Mouse (Mus musculus): Measurements from ENCODE around the gene Gm8764. TPM values are rescaled to one million over a fixed set of nuclear protein-coding genes. Genes with fewer than 3 reads are reported as not detected.
"Not testable (repeated sequence)": the region's sequence is repeated elsewhere in the genome, so short reads cannot be mapped to it uniquely, and the experiment has no call there.

The Gm8764 gene
- polyA plus RNA-seq (2012; rRNA removed), result not detected in 2 replicates

DNA sequence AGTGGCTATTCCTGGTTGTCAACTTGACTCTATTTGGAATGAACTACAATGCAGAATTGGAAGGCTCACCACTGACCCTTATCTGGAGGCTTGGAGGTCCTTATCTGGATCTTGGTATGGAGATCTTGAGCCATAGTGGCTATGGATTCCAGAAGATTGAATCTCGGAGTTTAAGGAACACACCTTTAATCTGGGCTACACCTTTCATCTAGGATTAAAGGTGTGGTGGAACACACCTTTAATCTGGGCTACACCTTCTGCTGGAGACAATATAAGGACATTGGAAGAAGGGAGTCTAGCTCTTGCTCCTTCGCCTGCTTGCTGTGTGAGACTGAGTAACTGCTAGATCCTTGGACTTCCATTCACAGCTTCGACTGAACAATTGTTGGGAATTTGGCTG is at the start of gene Gm8764:
Gm8764 (plus strand) TSS at position 301 of the 400 bp plus-strand sequence.
- H3K36me3 ChIP-seq (ENCODE audit: control insufficient read depth, insufficient read depth, low read length); DNase-seq; H3K27me3 ChIP-seq (replicated peaks; ENCODE audit: control insufficient read depth, insufficient read depth, low read length); H3K4me1 ChIP-seq (ENCODE audit: control insufficient read depth, insufficient read depth, low read length); H3K27ac ChIP-seq (ENCODE audit: insufficient read depth, low read depth, low read length); H3K4me3 ChIP-seq (ENCODE audit: insufficient read depth, low read depth, low read length): not testable (repeated sequence)
- WGBS, result no CpG with 5 or more reads among the region's 3 CpGs

DNA sequence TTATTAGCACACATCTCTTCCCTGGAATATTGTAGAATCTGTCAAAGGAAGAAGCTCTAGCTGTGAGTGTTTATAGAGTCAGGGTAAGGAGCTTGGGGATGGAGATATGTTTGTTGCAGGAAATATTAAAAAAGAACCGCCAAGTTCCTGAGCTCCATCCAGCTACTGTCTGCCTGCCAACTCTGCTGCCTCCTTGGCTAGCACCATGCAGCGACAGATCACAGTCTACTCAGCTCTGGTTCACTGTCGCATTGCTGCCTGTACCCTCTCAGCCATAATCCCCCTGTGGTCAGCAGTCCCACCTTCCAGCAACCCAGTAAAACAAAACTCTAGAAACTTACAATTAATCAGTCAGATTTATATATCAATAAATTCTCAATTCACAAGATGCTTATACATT is 49.8 kb upstream of the Gm8764 start:
- H3K4me1 ChIP-seq (ENCODE audit: control insufficient read depth, insufficient read depth, low read length), result no peaks in the 10 kb centered on the region
- no peaks in the 10 kb centered on the region for H3K36me3 ChIP-seq (ENCODE audit: control insufficient read depth, insufficient read depth, low read length)
- no peak for DNase-seq
- no peak overlapping the region for H3K27ac ChIP-seq (ENCODE audit: insufficient read depth, low read depth, low read length)
- no peaks in the 10 kb centered on the region for H3K27me3 ChIP-seq (replicated peaks; ENCODE audit: control insufficient read depth, insufficient read depth, low read length)
- TF ChIP-seq POLR2A (IDR thresholded peaks at IDR 0.05; ENCODE audit: low read depth, low read length) (no peak), CTCF (conservative IDR thresholded peaks at IDR 0.05; ENCODE audit: insufficient read depth, insufficient read length, low read depth, low read length) (no peak)
- 60% methylated on average over 3 of the region's 3 CpGs for WGBS
- H3K4me3 ChIP-seq (ENCODE audit: insufficient read depth, low read depth, low read length), result no peak overlapping the region

DNA sequence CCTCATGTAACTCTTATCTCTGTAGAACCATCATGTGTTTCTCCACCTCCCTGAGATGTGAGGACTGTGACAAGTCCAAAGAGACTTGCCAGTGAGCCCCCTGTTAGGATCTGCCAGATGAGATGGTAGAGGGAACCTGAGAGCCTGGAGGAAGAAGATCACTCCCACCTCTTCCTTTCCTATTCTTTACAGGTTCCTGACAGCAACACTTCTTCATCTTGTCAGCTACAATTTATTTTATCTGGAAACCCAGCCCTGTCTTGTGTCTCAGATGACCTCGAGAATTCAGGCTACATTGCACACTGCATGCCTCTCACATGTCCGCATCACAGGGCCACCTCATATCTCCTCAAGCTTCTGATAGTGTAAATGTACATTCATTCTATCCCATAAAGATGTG is 41.5 kb upstream of the Gm8764 start:
- WGBS, result 27% methylated on average over 2 of the region's 2 CpGs
- no peak for TF ChIP-seq CTCF (conservative IDR thresholded peaks at IDR 0.05; ENCODE audit: insufficient read depth, insufficient read length, low read depth, low read length)
- no peak for TF ChIP-seq POLR2A (IDR thresholded peaks at IDR 0.05; ENCODE audit: low read depth, low read length)

DNA sequence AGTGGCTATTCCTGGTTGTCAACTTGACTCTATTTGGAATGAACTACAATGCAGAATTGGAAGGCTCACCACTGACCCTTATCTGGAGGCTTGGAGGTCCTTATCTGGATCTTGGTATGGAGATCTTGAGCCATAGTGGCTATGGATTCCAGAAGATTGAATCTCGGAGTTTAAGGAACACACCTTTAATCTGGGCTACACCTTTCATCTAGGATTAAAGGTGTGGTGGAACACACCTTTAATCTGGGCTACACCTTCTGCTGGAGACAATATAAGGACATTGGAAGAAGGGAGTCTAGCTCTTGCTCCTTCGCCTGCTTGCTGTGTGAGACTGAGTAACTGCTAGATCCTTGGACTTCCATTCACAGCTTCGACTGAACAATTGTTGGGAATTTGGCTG is 17.1 kb upstream of the Gm8764 start, which contains the start of gene Gm21293:
Gm21293 (plus strand) TSS at position 301 of the 400 bp plus-strand sequence.
- H3K36me3 ChIP-seq (ENCODE audit: control insufficient read depth, insufficient read depth, low read length); DNase-seq; H3K27ac ChIP-seq (ENCODE audit: insufficient read depth, low read depth, low read length); H3K27me3 ChIP-seq (replicated peaks; ENCODE audit: control insufficient read depth, insufficient read depth, low read length); H3K4me1 ChIP-seq (ENCODE audit: control insufficient read depth, insufficient read depth, low read length); H3K4me3 ChIP-seq (ENCODE audit: insufficient read depth, low read depth, low read length): not testable (repeated sequence)
- WGBS, result no CpG with 5 or more reads among the region's 3 CpGs

More for the DNA sequence above, 41.5 kb upstream of the Gm8764 start:
- Histone ChIP-seq H3K36me3 (ENCODE audit: control insufficient read depth, insufficient read depth, low read length) (no peaks in the 10 kb centered on the region), H3K27me3 (replicated peaks; ENCODE audit: control insufficient read depth, insufficient read depth, low read length) (no peaks in the 10 kb centered on the region), H3K4me3 (ENCODE audit: insufficient read depth, low read depth, low read length) (no peak overlapping the region), H3K27ac (ENCODE audit: insufficient read depth, low read depth, low read length) (no peak overlapping the region), H3K4me1 (ENCODE audit: control insufficient read depth, insufficient read depth, low read length) (no peaks in the 10 kb centered on the region)
- no peak for DNase-seq

DNA sequence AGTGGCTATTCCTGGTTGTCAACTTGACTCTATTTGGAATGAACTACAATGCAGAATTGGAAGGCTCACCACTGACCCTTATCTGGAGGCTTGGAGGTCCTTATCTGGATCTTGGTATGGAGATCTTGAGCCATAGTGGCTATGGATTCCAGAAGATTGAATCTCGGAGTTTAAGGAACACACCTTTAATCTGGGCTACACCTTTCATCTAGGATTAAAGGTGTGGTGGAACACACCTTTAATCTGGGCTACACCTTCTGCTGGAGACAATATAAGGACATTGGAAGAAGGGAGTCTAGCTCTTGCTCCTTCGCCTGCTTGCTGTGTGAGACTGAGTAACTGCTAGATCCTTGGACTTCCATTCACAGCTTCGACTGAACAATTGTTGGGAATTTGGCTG is 8.6 kb upstream of the Gm8764 start, which contains the start of gene Gm6763:
Gm6763 (plus strand) TSS at position 301 of the 400 bp plus-strand sequence.
- not testable (repeated sequence) for H3K36me3 ChIP-seq (ENCODE audit: control insufficient read depth, insufficient read depth, low read length); DNase-seq; H3K27ac ChIP-seq (ENCODE audit: insufficient read depth, low read depth, low read length); H3K4me1 ChIP-seq (ENCODE audit: control insufficient read depth, insufficient read depth, low read length); H3K27me3 ChIP-seq (replicated peaks; ENCODE audit: control insufficient read depth, insufficient read depth, low read length); H3K4me3 ChIP-seq (ENCODE audit: insufficient read depth, low read depth, low read length)
- no CpG with 5 or more reads among the region's 3 CpGs for WGBS

DNA sequence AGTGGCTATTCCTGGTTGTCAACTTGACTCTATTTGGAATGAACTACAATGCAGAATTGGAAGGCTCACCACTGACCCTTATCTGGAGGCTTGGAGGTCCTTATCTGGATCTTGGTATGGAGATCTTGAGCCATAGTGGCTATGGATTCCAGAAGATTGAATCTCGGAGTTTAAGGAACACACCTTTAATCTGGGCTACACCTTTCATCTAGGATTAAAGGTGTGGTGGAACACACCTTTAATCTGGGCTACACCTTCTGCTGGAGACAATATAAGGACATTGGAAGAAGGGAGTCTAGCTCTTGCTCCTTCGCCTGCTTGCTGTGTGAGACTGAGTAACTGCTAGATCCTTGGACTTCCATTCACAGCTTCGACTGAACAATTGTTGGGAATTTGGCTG is 8.4 kb downstream of the Gm8764 start, which contains the start of gene Gm21304:
Gm21304 (plus strand) TSS at position 301 of the 400 bp plus-strand sequence.
- no CpG with 5 or more reads among the region's 3 CpGs for WGBS
- H3K27ac ChIP-seq (ENCODE audit: insufficient read depth, low read depth, low read length); H3K4me3 ChIP-seq (ENCODE audit: insufficient read depth, low read depth, low read length); H3K4me1 ChIP-seq (ENCODE audit: control insufficient read depth, insufficient read depth, low read length); DNase-seq; H3K36me3 ChIP-seq (ENCODE audit: control insufficient read depth, insufficient read depth, low read length); H3K27me3 ChIP-seq (replicated peaks; ENCODE audit: control insufficient read depth, insufficient read depth, low read length): not testable (repeated sequence)

DNA sequence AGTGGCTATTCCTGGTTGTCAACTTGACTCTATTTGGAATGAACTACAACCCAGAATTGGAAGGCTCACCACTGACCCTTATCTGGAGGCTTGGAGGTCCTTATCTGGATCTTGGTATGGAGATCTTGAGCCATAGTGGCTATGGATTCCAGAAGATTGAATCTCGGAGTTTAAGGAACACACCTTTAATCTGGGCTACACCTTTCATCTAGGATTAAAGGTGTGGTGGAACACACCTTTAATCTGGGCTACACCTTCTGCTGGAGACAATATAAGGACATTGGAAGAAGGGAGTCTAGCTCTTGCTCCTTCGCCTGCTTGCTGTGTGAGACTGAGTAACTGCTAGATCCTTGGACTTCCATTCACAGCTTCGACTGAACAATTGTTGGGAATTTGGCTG is 16.9 kb downstream of the Gm8764 start, which contains the start of gene Gm21312:
Gm21312 (plus strand) TSS at position 301 of the 400 bp plus-strand sequence.
- WGBS, result no CpG with 5 or more reads among the region's 3 CpGs
- H3K27ac ChIP-seq (ENCODE audit: insufficient read depth, low read depth, low read length); H3K4me1 ChIP-seq (ENCODE audit: control insufficient read depth, insufficient read depth, low read length); H3K4me3 ChIP-seq (ENCODE audit: insufficient read depth, low read depth, low read length); DNase-seq; H3K27me3 ChIP-seq (replicated peaks; ENCODE audit: control insufficient read depth, insufficient read depth, low read length); H3K36me3 ChIP-seq (ENCODE audit: control insufficient read depth, insufficient read depth, low read length): not testable (repeated sequence)

DNA sequence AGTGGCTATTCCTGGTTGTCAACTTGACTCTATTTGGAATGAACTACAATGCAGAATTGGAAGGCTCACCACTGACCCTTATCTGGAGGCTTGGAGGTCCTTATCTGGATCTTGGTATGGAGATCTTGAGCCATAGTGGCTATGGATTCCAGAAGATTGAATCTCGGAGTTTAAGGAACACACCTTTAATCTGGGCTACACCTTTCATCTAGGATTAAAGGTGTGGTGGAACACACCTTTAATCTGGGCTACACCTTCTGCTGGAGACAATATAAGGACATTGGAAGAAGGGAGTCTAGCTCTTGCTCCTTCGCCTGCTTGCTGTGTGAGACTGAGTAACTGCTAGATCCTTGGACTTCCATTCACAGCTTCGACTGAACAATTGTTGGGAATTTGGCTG is 25.4 kb downstream of the Gm8764 start, which contains the start of gene Gm20765:
Gm20765 (plus strand) TSS at position 301 of the 400 bp plus-strand sequence.
- not testable (repeated sequence) for H3K36me3 ChIP-seq (ENCODE audit: control insufficient read depth, insufficient read depth, low read length); H3K27me3 ChIP-seq (replicated peaks; ENCODE audit: control insufficient read depth, insufficient read depth, low read length); H3K27ac ChIP-seq (ENCODE audit: insufficient read depth, low read depth, low read length); H3K4me1 ChIP-seq (ENCODE audit: control insufficient read depth, insufficient read depth, low read length); DNase-seq; H3K4me3 ChIP-seq (ENCODE audit: insufficient read depth, low read depth, low read length)
- no CpG with 5 or more reads among the region's 3 CpGs for WGBS

DNA sequence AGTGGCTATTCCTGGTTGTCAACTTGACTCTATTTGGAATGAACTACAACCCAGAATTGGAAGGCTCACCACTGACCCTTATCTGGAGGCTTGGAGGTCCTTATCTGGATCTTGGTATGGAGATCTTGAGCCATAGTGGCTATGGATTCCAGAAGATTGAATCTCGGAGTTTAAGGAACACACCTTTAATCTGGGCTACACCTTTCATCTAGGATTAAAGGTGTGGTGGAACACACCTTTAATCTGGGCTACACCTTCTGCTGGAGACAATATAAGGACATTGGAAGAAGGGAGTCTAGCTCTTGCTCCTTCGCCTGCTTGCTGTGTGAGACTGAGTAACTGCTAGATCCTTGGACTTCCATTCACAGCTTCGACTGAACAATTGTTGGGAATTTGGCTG is 33.9 kb downstream of the Gm8764 start, which contains the start of gene Gm4340:
Gm4340 (plus strand) TSS at position 301 of the 400 bp plus-strand sequence.
- not testable (repeated sequence) for DNase-seq; H3K4me1 ChIP-seq (ENCODE audit: control insufficient read depth, insufficient read depth, low read length); H3K27ac ChIP-seq (ENCODE audit: insufficient read depth, low read depth, low read length); H3K27me3 ChIP-seq (replicated peaks; ENCODE audit: control insufficient read depth, insufficient read depth, low read length); H3K36me3 ChIP-seq (ENCODE audit: control insufficient read depth, insufficient read depth, low read length); H3K4me3 ChIP-seq (ENCODE audit: insufficient read depth, low read depth, low read length)
- no CpG with 5 or more reads among the region's 3 CpGs for WGBS

All from kidney, adult 2 months (tissue).